Mouse (Mus musculus): Measurements from ENCODE around the gene Des. TPM values are rescaled to one million over a fixed set of nuclear protein-coding genes. Genes with fewer than 3 reads are reported as not detected.

The Des gene
- polyA plus RNA-seq, 1 experiment, result 0.03 TPM

DNA sequence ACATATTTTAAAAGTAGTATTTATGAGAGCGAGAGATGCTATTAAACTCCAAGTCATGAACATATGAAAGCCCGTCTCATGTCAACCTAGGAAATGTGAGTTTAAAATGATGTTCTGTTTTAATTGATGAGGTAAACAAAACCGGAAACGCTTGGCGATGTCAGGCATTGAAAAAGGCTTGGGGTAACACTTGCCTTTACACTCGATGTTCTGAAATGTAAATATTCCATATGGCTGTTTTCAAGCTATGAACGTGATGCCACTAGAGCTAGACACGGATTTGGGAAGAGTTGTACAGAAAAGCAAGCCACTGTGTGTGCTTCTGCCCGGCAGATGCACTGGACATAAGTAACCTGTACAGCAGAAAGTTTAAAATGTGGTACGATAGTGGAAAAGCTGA is 41.0 kb upstream of the Des start:
- H3K27me3 ChIP-seq (ENCODE audit: control insufficient read depth), result 0 out of 2 replicates have a peak, but pooled peaks cover 3% of the 10 kb centered on the region
- peaks cover 32% of the 10 kb centered on the region for H3K4me1 ChIP-seq (ENCODE audit: control insufficient read depth)
- TF ChIP-seq TAL1 (IDR thresholded peaks at IDR 0.05; ENCODE audit: low read length), result no peak
- TF ChIP-seq GATA1 (IDR thresholded peaks at IDR 0.05; ENCODE audit: low read length), result no peak
- peaks cover 14% of the 10 kb centered on the region for H3K36me3 ChIP-seq (ENCODE audit: control insufficient read depth)
- H3K9me3 ChIP-seq (ENCODE audit: control insufficient read depth, low read length), result 0 out of 2 replicates have a peak, but pooled peaks cover 2% of the 10 kb centered on the region
- no peak overlapping the region for H3K4me3 ChIP-seq (replicated peaks)

GRCm38 (mm10) chr1:75327461-75327860 is 32.7 kb upstream of the Des start:
- Histone ChIP-seq H3K36me3 (ENCODE audit: control insufficient read depth) (no peaks in the 10 kb centered on the region), H3K9me3 (ENCODE audit: control insufficient read depth, low read length) (peaks cover 7% of the 10 kb centered on the region), H3K27me3 (ENCODE audit: control insufficient read depth) (no peaks in the 10 kb centered on the region), H3K4me1 (ENCODE audit: control insufficient read depth) (no peaks in the 10 kb centered on the region), H3K4me3 (replicated peaks) (no peak overlapping the region)
- no peak for TF ChIP-seq TAL1 (IDR thresholded peaks at IDR 0.05; ENCODE audit: low read length)

GRCm38 (mm10) chr1:75331271-75331670 is 28.9 kb upstream of the Des start:
- Histone ChIP-seq H3K9me3 (ENCODE audit: control insufficient read depth, low read length) (peaks cover 7% of the 10 kb centered on the region), H3K36me3 (ENCODE audit: control insufficient read depth) (no peaks in the 10 kb centered on the region), H3K4me3 (replicated peaks) (no peak overlapping the region), H3K27me3 (ENCODE audit: control insufficient read depth) (no peaks in the 10 kb centered on the region), H3K4me1 (ENCODE audit: control insufficient read depth) (peaks cover under 1% of the 10 kb centered on the region)
- TF ChIP-seq GATA1 (IDR thresholded peaks at IDR 0.05; ENCODE audit: low read length) (no peak), TAL1 (IDR thresholded peaks at IDR 0.05; ENCODE audit: low read length) (no peak)

GRCm38 (mm10) chr1:75336461-75336860 is 23.7 kb upstream of the Des start:
- H3K27me3 ChIP-seq (ENCODE audit: control insufficient read depth), result peaks cover 4% of the 10 kb centered on the region
- no peak for TF ChIP-seq GATA1 (IDR thresholded peaks at IDR 0.05; ENCODE audit: low read length)
- H3K4me3 ChIP-seq (replicated peaks), result no peak overlapping the region
- H3K36me3 ChIP-seq (ENCODE audit: control insufficient read depth), result no peaks in the 10 kb centered on the region
- peaks cover 6% of the 10 kb centered on the region for H3K4me1 ChIP-seq (ENCODE audit: control insufficient read depth)
- no peaks in the 10 kb centered on the region for H3K9me3 ChIP-seq (ENCODE audit: control insufficient read depth, low read length)

GRCm38 (mm10) chr1:75337097-75337496 is 23.0 kb upstream of the Des start:
- peaks cover 6% of the 10 kb centered on the region for H3K4me1 ChIP-seq (ENCODE audit: control insufficient read depth)
- no peak overlapping the region for H3K4me3 ChIP-seq (replicated peaks)
- H3K9me3 ChIP-seq (ENCODE audit: control insufficient read depth, low read length), result no peaks in the 10 kb centered on the region
- H3K36me3 ChIP-seq (ENCODE audit: control insufficient read depth), result no peaks in the 10 kb centered on the region
- peaks cover 6% of the 10 kb centered on the region for H3K27me3 ChIP-seq (ENCODE audit: control insufficient read depth)
- TF ChIP-seq TAL1 (IDR thresholded peaks at IDR 0.05; ENCODE audit: low read length) (no peak), GATA1 (IDR thresholded peaks at IDR 0.05; ENCODE audit: low read length) (no peak)

GRCm38 (mm10) chr1:75338091-75338694 is 21.9 kb upstream of the Des start:
- no peak for TF ChIP-seq GATA1 (IDR thresholded peaks at IDR 0.05; ENCODE audit: low read length)
- Histone ChIP-seq H3K36me3 (ENCODE audit: control insufficient read depth) (no peaks in the 10 kb centered on the region), H3K4me3 (replicated peaks) (no peak overlapping the region), H3K27me3 (ENCODE audit: control insufficient read depth) (peaks cover 6% of the 10 kb centered on the region), H3K4me1 (ENCODE audit: control insufficient read depth) (peaks cover 6% of the 10 kb centered on the region), H3K9me3 (ENCODE audit: control insufficient read depth, low read length) (no peaks in the 10 kb centered on the region)

GRCm38 (mm10) chr1:75339337-75339736 is 20.8 kb upstream of the Des start:
- TF ChIP-seq GATA1 (IDR thresholded peaks at IDR 0.05; ENCODE audit: low read length), result no peak
- no peak for TF ChIP-seq TAL1 (IDR thresholded peaks at IDR 0.05; ENCODE audit: low read length)
- Histone ChIP-seq H3K4me3 (replicated peaks) (no peak overlapping the region), H3K27me3 (ENCODE audit: control insufficient read depth) (peaks cover 14% of the 10 kb centered on the region), H3K9me3 (ENCODE audit: control insufficient read depth, low read length) (no peaks in the 10 kb centered on the region), H3K36me3 (ENCODE audit: control insufficient read depth) (no peaks in the 10 kb centered on the region), H3K4me1 (ENCODE audit: control insufficient read depth) (peaks cover 6% of the 10 kb centered on the region)

GRCm38 (mm10) chr1:75340519-75340918 is 19.6 kb upstream of the Des start:
- Histone ChIP-seq H3K27me3 (ENCODE audit: control insufficient read depth) (peaks cover 22% of the 10 kb centered on the region), H3K4me3 (replicated peaks) (no peak overlapping the region), H3K4me1 (ENCODE audit: control insufficient read depth) (peaks cover 6% of the 10 kb centered on the region), H3K36me3 (ENCODE audit: control insufficient read depth) (no peaks in the 10 kb centered on the region), H3K9me3 (ENCODE audit: control insufficient read depth, low read length) (no peaks in the 10 kb centered on the region)
- no peak for TF ChIP-seq TAL1 (IDR thresholded peaks at IDR 0.05; ENCODE audit: low read length)
- TF ChIP-seq GATA1 (IDR thresholded peaks at IDR 0.05; ENCODE audit: low read length), result no peak

GRCm38 (mm10) chr1:75342874-75343416 is 17.2 kb upstream of the Des start:
- Histone ChIP-seq H3K9me3 (ENCODE audit: control insufficient read depth, low read length) (no peaks in the 10 kb centered on the region), H3K36me3 (ENCODE audit: control insufficient read depth) (no peaks in the 10 kb centered on the region), H3K4me3 (replicated peaks) (no peak overlapping the region), H3K4me1 (ENCODE audit: control insufficient read depth) (no peaks in the 10 kb centered on the region), H3K27me3 (ENCODE audit: control insufficient read depth) (peaks cover 25% of the 10 kb centered on the region)
- TF ChIP-seq GATA1 (IDR thresholded peaks at IDR 0.05; ENCODE audit: low read length) (no peak), TAL1 (IDR thresholded peaks at IDR 0.05; ENCODE audit: low read length) (no peak)

All from erythroblast, embryonic 14.5 days (primary cell).